Mouse (Mus musculus): ENCODE data around the gene Plk5.

- no peak for TF ChIP-seq CTCF (IDR thresholded peaks at IDR 0.05; ENCODE audit: low read depth)
- TF ChIP-seq EP300 (IDR thresholded peaks at IDR 0.05; ENCODE audit: low read depth), result no peak
Measured at GRCm38 (mm10) chr10:80329273-80330081, 26.8 kb upstream of the Plk5 start, which contains the start of the genes Pcsk4 and Reep6.
